Mouse (Mus musculus): ENCODE data around the gene Adam22.
"Not testable (repeated sequence)": the region's sequence is repeated elsewhere in the genome, so short reads cannot be mapped to it uniquely, and the experiment has no call there.

- TF ChIP-seq CTCF (conservative IDR thresholded peaks at IDR 0.05; ENCODE audit: insufficient read depth, insufficient read length, low read depth, low read length); POLR2A (IDR thresholded peaks at IDR 0.05; ENCODE audit: low read depth, low read length): not testable (repeated sequence)
Measured at GRCm38 (mm10) chr5:8184992-8185391, 183.0 kb downstream of the Adam22 start.

All from kidney, adult 2 months (tissue).